Mouse (Mus musculus): ENCODE results near the gene Cs. TPM values are rescaled to one million over a fixed set of nuclear protein-coding genes. Genes with fewer than 3 reads are reported as not detected.
A peak's percentile ranks its signal among the peaks of the same experiment; 100 is the strongest.

Cs gene
- polyA plus RNA-seq, 1 experiment from 2014 or later = 152 TPM

DNA sequence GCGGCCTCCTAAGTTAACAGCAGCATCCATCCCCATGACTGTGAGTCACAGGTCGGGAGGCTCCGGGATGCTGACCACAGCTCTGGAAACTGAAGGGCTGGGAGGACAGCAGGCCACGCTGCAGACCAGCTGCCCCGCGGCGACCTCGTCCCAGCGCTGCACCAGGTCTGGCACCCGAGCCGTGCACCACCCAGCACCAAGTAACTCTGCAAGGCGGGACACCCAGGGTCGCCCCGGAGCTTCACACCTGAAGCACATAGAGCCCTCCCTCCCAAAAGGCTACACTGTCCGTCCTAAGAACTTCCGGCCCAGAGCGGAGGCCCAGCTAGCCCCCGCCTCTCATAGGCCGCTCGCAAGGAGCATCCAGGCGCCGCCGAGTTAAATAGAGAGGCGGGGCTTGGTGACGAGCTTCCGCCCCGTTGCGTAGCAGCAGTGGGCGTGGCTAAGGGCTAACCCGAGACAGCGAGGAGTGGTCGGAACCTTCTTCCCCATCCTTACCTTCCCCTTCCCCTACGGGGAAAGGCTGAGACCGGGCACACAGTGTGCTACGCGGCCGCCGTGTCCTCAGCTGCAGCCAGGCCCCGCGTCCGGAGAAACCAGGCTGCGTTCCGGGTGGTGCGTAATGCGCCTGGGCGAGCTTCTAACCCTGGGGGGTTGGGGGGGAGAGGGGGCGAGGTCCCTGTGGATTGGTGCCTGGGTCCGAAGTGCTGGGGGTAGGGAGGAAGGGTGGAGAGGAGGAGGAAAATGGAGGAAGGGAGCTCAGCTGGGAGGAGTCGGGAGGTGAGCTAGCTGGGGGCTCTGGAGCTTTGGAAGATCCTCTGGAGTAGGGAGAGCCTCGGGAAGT lies 73.9 kb downstream of the Cs start, which contains the start of the genes Nabp2 and Rnf41:
Gene Nabp2 (minus strand): TSS at position 282 of the 844 bp plus-strand sequence.
Gene Rnf41 (plus strand): TSS at position 447 of the 844 bp plus-strand sequence.
- Histone ChIP-seq H3K9ac (ENCODE audit: low read length) (peak within 1 kb of the TSS; percentile 83), H3K4me2 (replicated peaks; ENCODE audit: low read depth) (peak within 1 kb of the TSS; percentile 87), H3K27me3 (ENCODE audit: control insufficient read depth, insufficient read depth, low read length) (no peaks in the 10 kb centered on the region), H3K4me3 (ENCODE audit: low read depth, low read length) (peak within 1 kb of the TSS; percentile 93), H3K4me1 (replicated peaks; ENCODE audit: control insufficient read depth, insufficient read depth) (no peaks in the 10 kb centered on the region; the same call in 1 of the 2 replicates), H3K36me3 (ENCODE audit: control insufficient read depth, insufficient read depth, low read length) (no peaks in the 10 kb centered on the region; the same call in 1 of the 2 replicates), H3K9me3 (ENCODE audit: control insufficient read depth, low read length) (no peaks in the 10 kb centered on the region), H3K27ac (replicated peaks) (peak within 1 kb of the TSS; percentile 96)
- under 1% methylated on average over 44 of the region's 50 CpGs for WGBS
- peak; percentile 47 for TF ChIP-seq EP300 (optimal IDR thresholded peaks at IDR 0.05)
- TF ChIP-seq CTCF (IDR thresholded peaks at IDR 0.05; ENCODE audit: low read depth) = no peak; the same call in 1 of the 2 replicates
- ATAC-seq (ENCODE audit: low FRiP score, low TSS enrichment) (peak; percentile 88), DNase-seq (ENCODE audit: low spot score) (peak; percentile 96)

DNA sequence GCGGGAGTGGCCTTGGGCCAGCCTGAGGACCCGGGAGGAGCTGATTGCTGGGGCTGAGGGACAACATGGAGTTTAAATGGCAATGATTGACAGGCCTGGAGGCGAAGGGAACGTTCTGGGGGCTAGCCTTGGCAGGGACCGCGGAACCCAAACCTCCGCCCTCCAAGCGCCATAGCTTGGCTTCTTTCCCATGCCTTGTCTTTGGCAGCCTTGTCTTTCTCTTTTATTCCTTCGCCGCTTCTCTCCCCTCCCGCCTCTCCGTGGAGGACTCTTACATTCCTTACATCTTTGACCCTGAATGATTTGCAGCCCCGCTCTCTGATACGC lies 74.5 kb downstream of the Cs start:
- DNase-seq (ENCODE audit: low spot score) (no peak), ATAC-seq (ENCODE audit: low FRiP score, low TSS enrichment) (no peak)
- Histone ChIP-seq H3K9me3 (ENCODE audit: control insufficient read depth, low read length) (no peaks in the 10 kb centered on the region), H3K4me2 (replicated peaks; ENCODE audit: low read depth) (peak overlapping the region; percentile 87), H3K27ac (replicated peaks) (peak overlapping the region; percentile 96), H3K36me3 (ENCODE audit: control insufficient read depth, insufficient read depth, low read length) (peaks cover 3% of the 10 kb centered on the region; the same call in 1 of the 2 replicates), H3K9ac (ENCODE audit: low read length) (peak overlapping the region; percentile 83), H3K27me3 (ENCODE audit: control insufficient read depth, insufficient read depth, low read length) (no peaks in the 10 kb centered on the region), H3K4me1 (replicated peaks; ENCODE audit: control insufficient read depth, insufficient read depth) (no peaks in the 10 kb centered on the region; the same call in 1 of the 2 replicates), H3K4me3 (ENCODE audit: low read depth, low read length) (peak overlapping the region; percentile 93)
- TF ChIP-seq CTCF (IDR thresholded peaks at IDR 0.05; ENCODE audit: low read depth) (no peak), EP300 (optimal IDR thresholded peaks at IDR 0.05) (no peak)
- under 1% methylated on average over 14 of the region's 14 CpGs for WGBS

Small RNA genes lying within 50 kb of the gene (microRNA-seq; reads per million reads assigned to microRNA genes)
- not detected for gene Gm25361
- not detected for gene Gm26308
- not detected for gene Mir6914
- not detected for gene Mir6915

Other genes with a start within 250 kb of the Cs start
- 5.5 and 7.9 TPM in 2 replicates for gene Baz2a, start 246.2 kb upstream of the Cs start, polyA plus RNA-seq (2015; fragmentation: Nextera tagmentation; extraction: Ambion mirVana)
- gene Rbms2, start 157.4 kb upstream of the Cs start, polyA plus RNA-seq (2015; fragmentation: Nextera tagmentation; extraction: Ambion mirVana) = 15.5 and 17.0 TPM in 2 replicates
- gene Gls2, start 143.3 kb upstream of the Cs start, polyA plus RNA-seq (2015; fragmentation: Nextera tagmentation; extraction: Ambion mirVana) = 0.53 and 0.64 TPM in 2 replicates
- gene Spryd4, start 125.9 kb upstream of the Cs start, polyA plus RNA-seq (2015; fragmentation: Nextera tagmentation; extraction: Ambion mirVana) = 25.6 and 26.1 TPM in 2 replicates
- not detected in 2 replicates for gene Mip, start 111.9 kb upstream of the Cs start, polyA plus RNA-seq (2015; fragmentation: Nextera tagmentation; extraction: Ambion mirVana)
- 8.9 and 10.5 TPM in 2 replicates for gene Timeless, start 105.7 kb upstream of the Cs start, polyA plus RNA-seq (2015; fragmentation: Nextera tagmentation; extraction: Ambion mirVana)
- 0.13 TPM in 1 of 2 replicates, not detected in the other for gene Apon, start 83.6 kb upstream of the Cs start, polyA plus RNA-seq (2015; fragmentation: Nextera tagmentation; extraction: Ambion mirVana)
- 1.1 and 2.5 TPM in 2 replicates for gene Apof, start 69.1 kb upstream of the Cs start, polyA plus RNA-seq (2015; fragmentation: Nextera tagmentation; extraction: Ambion mirVana)
- 7.8 and 8.6 TPM in 2 replicates for gene Stat2, start 67.2 kb upstream of the Cs start, polyA plus RNA-seq (2015; fragmentation: Nextera tagmentation; extraction: Ambion mirVana)
- gene Il23a, start 39.0 kb upstream of the Cs start, polyA plus RNA-seq (2015; fragmentation: Nextera tagmentation; extraction: Ambion mirVana) = 0.33 and 0.35 TPM in 2 replicates
- 12.6 and 14.1 TPM in 2 replicates for gene Pan2, start 34.4 kb upstream of the Cs start, polyA plus RNA-seq (2015; fragmentation: Nextera tagmentation; extraction: Ambion mirVana)
- gene Cnpy2, start 15.3 kb upstream of the Cs start, polyA plus RNA-seq (2015; fragmentation: Nextera tagmentation; extraction: Ambion mirVana) = 214 and 218 TPM in 2 replicates
- gene Coq10a, start 31.3 kb downstream of the Cs start, polyA plus RNA-seq (2015; fragmentation: Nextera tagmentation; extraction: Ambion mirVana) = 12.9 and 13.8 TPM in 2 replicates
- 2.9 and 4.3 TPM in 2 replicates for gene Ankrd52, start 39.4 kb downstream of the Cs start, polyA plus RNA-seq (2015; fragmentation: Nextera tagmentation; extraction: Ambion mirVana)
- gene Slc39a5, start 63.5 kb downstream of the Cs start, polyA plus RNA-seq (2015; fragmentation: Nextera tagmentation; extraction: Ambion mirVana) = 0.75 and 0.76 TPM in 2 replicates
- 53.5 and 54.4 TPM in 2 replicates for gene Nabp2, start 73.8 kb downstream of the Cs start, polyA plus RNA-seq (2015; fragmentation: Nextera tagmentation; extraction: Ambion mirVana)
- gene Rnf41, start 73.9 kb downstream of the Cs start, polyA plus RNA-seq (2015; fragmentation: Nextera tagmentation; extraction: Ambion mirVana) = 18.9 and 20.1 TPM in 2 replicates
- 21.4 and 26.6 TPM in 2 replicates for gene Smarcc2, start 121.5 kb downstream of the Cs start, polyA plus RNA-seq (2015; fragmentation: Nextera tagmentation; extraction: Ambion mirVana)
- 2,935 and 3,187 TPM in 2 replicates for gene Myl6, start 156.4 kb downstream of the Cs start, polyA plus RNA-seq (2015; fragmentation: Nextera tagmentation; extraction: Ambion mirVana)
- 2.2 and 2.6 TPM in 2 replicates for gene Myl6b, start 161.0 kb downstream of the Cs start, polyA plus RNA-seq (2015; fragmentation: Nextera tagmentation; extraction: Ambion mirVana)
- gene Esyt1, start 188.1 kb downstream of the Cs start, polyA plus RNA-seq (2015; fragmentation: Nextera tagmentation; extraction: Ambion mirVana) = 15.0 and 15.1 TPM in 2 replicates
- 7.8 and 8.5 TPM in 2 replicates for gene Zc3h10, start 210.0 kb downstream of the Cs start, polyA plus RNA-seq (2015; fragmentation: Nextera tagmentation; extraction: Ambion mirVana)
- gene Rpl41, start 211.6 kb downstream of the Cs start, polyA plus RNA-seq (2015; fragmentation: Nextera tagmentation; extraction: Ambion mirVana) = 3,550 and 3,693 TPM in 2 replicates
- 131 and 135 TPM in 2 replicates for gene Pa2g4, start 228.3 kb downstream of the Cs start, polyA plus RNA-seq (2015; fragmentation: Nextera tagmentation; extraction: Ambion mirVana)